Mouse (Mus musculus) myocyte (in vitro differentiated cells): Measurements from ENCODE around the gene Dnlz.

Experiments
- E2F4 ChIP-seq: IDR thresholded peaks from one replicate; pipeline ENCODE4 v1.6.1; 2011; ENCODE audit warnings: mild to moderate bottlenecking, control low read depth, moderate library complexity; ENCODE audit not compliant: insufficient read depth
- MYOG ChIP-seq, 3 experiments: IDR thresholded peaks; one replicate each; pipeline ENCODE4 v1.6.1; 2011; ENCODE audit warnings: control low read depth in 2 of 3, low read depth in 2 of 3, mild to moderate bottlenecking in 2 of 3; ENCODE audit not compliant: insufficient read length in 2 of 3, control insufficient read depth in 1 of 3, insufficient read depth in 1 of 3
- POLR2A ChIP-seq: IDR thresholded peaks from one replicate; pipeline ENCODE4 v1.6.1; 2011; ENCODE audit warnings: low read depth, mild to moderate bottlenecking, control low read depth, moderate library complexity; ENCODE audit not compliant: insufficient read length
- POLR2AphosphoS2 ChIP-seq: IDR thresholded peaks from one replicate; pipeline ENCODE4 v1.6.1; 2011; ENCODE audit warnings: low read depth, control low read depth; ENCODE audit not compliant: insufficient read length
- SRF ChIP-seq: IDR thresholded peaks from one replicate; pipeline ENCODE4 v1.6.1; 2011; ENCODE audit warnings: low read depth; ENCODE audit not compliant: control insufficient read depth, insufficient read length
- USF1 ChIP-seq: IDR thresholded peaks from one replicate; pipeline ENCODE4 v1.6.1; 2011; ENCODE audit warnings: low read depth, mild to moderate bottlenecking, control low read depth, moderate library complexity

- no peak for TF ChIP-seq POLR2A
- TF ChIP-seq E2F4 = no peak
- TF ChIP-seq SRF = no peak
- TF ChIP-seq POLR2AphosphoS2 = no peak
- TF ChIP-seq MYOG (IDR thresholded peaks at IDR 0.05; ENCODE audit: control insufficient read depth in 1 of 3, insufficient read depth in 1 of 3, insufficient read length in 2 of 3, low read depth in 2 of 3) = no peak
- no peak for TF ChIP-seq USF1
These were observed 3.7 kb downstream of the Dnlz start for GRCm38 (mm10) chr2:26348241-26348640.
